Mouse (Mus musculus) forebrain, embryonic 16.5 days (tissue): ENCODE results near the gene Casq1. TPM values are rescaled to one million over a fixed set of nuclear protein-coding genes. Genes with fewer than 3 reads are reported as not detected.

Experiments used
- ATAC-seq: fragments of 200-750 bp; cut with Nextera tagmentation; 2 replicates; pipeline ENCODE4 v1.8.0; 2017; ENCODE audit warnings: mild to moderate bottlenecking, moderate library complexity
- H3K27ac ChIP-seq: fragments of 300-500 bp; sonication (generic); 2 replicates; pipeline ENCODE4 v1.5.1; 2014; ENCODE audit warnings: low read length, control low read depth
- H3K27me3 ChIP-seq: fragments of 300-500 bp; sonication (generic); replicated peaks from 2 replicates; pipeline ENCODE4 v1.6.1; 2014; ENCODE audit warnings: low read length; ENCODE audit not compliant: control insufficient read depth, insufficient read depth
- H3K36me3 ChIP-seq: fragments of 300-500 bp; sonication (generic); 2 replicates; pipeline ENCODE4 v1.6.1; 2014; ENCODE audit not compliant: control insufficient read depth, insufficient read depth
- H3K4me1 ChIP-seq: fragments of 300-500 bp; sonication (generic); replicated peaks from 2 replicates; pipeline ENCODE4 v1.6.1; 2014; ENCODE audit warnings: low read length; ENCODE audit not compliant: control insufficient read depth, insufficient read depth
- H3K4me2 ChIP-seq: fragments of 300-500 bp; sonication (generic); 2 replicates; pipeline ENCODE4 v1.6.1; 2014; ENCODE audit warnings: mild to moderate bottlenecking, low read length, control low read depth
- H3K4me3 ChIP-seq: fragments of 300-500 bp; sonication (generic); replicated peaks from 2 replicates; pipeline ENCODE4 v1.5.1; 2014; ENCODE audit warnings: mild to moderate bottlenecking, low read length, control low read depth
- H3K9ac ChIP-seq: fragments of 300-500 bp; sonication (generic); replicated peaks from 2 replicates; pipeline ENCODE4 v1.6.1; 2014; ENCODE audit warnings: low read depth, low read length, control low read depth
- H3K9me3 ChIP-seq: fragments of 300-500 bp; sonication (generic); 2 replicates; pipeline ENCODE4 v1.6.1; 2016; ENCODE audit warnings: low read length; ENCODE audit not compliant: control insufficient read depth
- WGBS: fragments of 180-500 bp; shearing (Covaris S2); extraction: QIAGEN DNeasy Blood & Tissue Kit; methylation state at CpG from one replicate; pipeline ENCODE4 v1.1.7; 2014; 5-methylcytosine and 5-hydroxymethylcytosine counted together
- polyA plus RNA-seq: library from polyadenylated mRNA; unstranded; fragments of >200 nt; fragmentation: Nextera tagmentation; extraction: Ambion mirVana; gene quantifications from 2 replicates; pipeline ENCODE4 v1.2.1, GENCODE M21; 2015

The Casq1 gene
- polyA plus RNA-seq, 1 experiment from 2014 or later = 4.7 TPM

DNA sequence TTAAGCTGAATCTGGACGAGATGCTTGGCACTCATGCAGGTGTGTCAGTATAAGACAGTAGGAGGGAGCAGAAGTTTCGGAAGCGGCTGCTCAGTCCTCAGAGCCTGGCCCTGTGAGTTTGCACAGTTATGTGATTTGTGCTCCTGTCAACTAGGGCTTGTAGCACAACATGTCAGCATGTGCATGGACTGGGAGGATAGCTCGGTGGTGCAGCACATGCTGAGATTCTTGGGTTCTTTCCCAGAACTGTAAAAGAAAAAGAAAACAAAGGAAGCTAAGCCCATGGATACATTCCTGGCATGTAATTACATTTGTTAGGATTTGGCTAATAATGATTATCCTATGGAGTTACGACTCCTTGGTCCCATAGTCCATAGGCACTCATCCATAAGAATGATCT, 46.5 kb downstream of the Casq1 start:
- Histone ChIP-seq H3K27me3 (no peaks in the 10 kb centered on the region), H3K9me3 (no peaks in the 10 kb centered on the region), H3K4me2 (no peak overlapping the region), H3K4me3 (no peak overlapping the region), H3K4me1 (peaks cover 8% of the 10 kb centered on the region), H3K27ac (no peak overlapping the region), H3K9ac (no peak overlapping the region), H3K36me3 (peaks cover 34% of the 10 kb centered on the region)
- 35% methylated on average over 5 of the region's 5 CpGs for WGBS
- ATAC-seq = peak; percentile 55; the same call in 1 of the 2 replicates

DNA sequence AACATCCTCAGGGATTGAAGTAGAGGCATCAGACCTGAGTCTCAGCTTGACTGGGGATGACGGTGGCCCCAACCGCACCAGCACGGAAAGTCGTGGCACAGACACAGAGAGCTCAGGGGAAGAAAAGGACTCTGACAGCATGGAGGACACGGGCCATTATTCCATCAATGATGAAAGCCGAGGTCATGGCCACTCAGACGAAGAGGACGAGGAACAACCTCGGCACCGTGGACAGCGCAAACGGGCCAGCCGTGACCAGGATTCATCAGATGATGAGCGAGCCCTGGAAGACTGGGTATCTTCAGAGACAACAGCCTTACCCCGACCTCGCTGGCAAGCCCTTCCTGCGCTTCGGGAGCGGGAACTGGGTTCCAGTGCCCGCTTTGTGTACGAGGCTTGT, 47.3 kb downstream of the Casq1 start:
- no peak overlapping the region for H3K9ac ChIP-seq

DNA sequence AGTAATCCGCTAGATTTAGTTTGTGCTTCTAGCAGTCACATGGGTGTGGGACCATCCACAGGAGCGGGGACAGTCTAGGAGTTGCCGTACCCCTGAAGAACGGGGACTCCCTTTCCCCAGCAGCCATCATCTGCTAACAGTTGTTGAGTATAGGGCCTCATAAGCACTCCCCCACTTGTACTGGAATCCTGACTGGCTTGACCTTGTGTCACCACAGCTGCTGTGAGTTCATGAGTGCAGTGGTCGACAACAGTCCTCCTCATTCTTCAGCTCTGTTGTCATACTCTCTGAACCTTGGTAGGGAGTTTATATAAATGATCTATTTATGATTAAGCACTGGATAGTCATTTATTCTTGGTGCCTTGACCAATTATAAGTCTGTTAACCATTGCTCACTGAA, 49.9 kb downstream of the Casq1 start:
- ATAC-seq = no peak
- Histone ChIP-seq H3K9ac (no peak overlapping the region), H3K4me2 (no peak overlapping the region), H3K4me3 (no peak overlapping the region), H3K36me3 (peaks cover 35% of the 10 kb centered on the region), H3K9me3 (no peaks in the 10 kb centered on the region), H3K4me1 (peaks cover 8% of the 10 kb centered on the region), H3K27me3 (no peaks in the 10 kb centered on the region), H3K27ac (no peak overlapping the region)
- 96% methylated on average over 5 of the region's 5 CpGs for WGBS

More for the DNA sequence above, 47.3 kb downstream of the Casq1 start:
- Histone ChIP-seq H3K4me3 (no peak overlapping the region), H3K4me1 (peaks cover 8% of the 10 kb centered on the region), H3K27ac (no peak overlapping the region; the same call in 1 of the 2 replicates), H3K9me3 (no peaks in the 10 kb centered on the region), H3K36me3 (peaks cover 31% of the 10 kb centered on the region), H3K4me2 (no peak overlapping the region), H3K27me3 (no peaks in the 10 kb centered on the region)
- WGBS = 92% methylated on average over 21 of the region's 21 CpGs
- no peak for ATAC-seq

DNA sequence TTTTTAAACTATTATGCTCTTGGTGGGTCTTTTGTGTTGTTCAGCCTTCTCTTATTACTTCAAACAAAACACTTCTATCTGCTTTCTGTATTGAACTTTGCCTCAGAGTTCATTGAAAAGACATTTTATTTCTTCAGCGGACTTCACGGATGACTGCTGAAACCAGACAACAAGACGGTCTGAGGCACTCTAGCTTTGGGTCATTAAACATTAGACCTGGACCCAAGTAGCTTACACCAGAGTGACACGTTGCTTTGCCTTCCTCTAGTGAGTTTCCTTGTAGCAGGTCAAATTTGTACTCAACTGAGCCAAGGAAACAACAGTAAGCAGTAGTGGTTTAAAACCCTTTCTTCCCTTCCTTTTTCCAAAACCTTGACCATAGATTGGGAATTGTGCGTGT, 51.8 kb downstream of the Casq1 start:
- no peaks in the 10 kb centered on the region for H3K27me3 ChIP-seq
- H3K27ac ChIP-seq = no peak overlapping the region
- ATAC-seq = no peak
- peaks cover 23% of the 10 kb centered on the region for H3K36me3 ChIP-seq
- no peak overlapping the region for H3K4me2 ChIP-seq
- 72% methylated on average over 5 of the region's 5 CpGs for WGBS
- H3K4me1 ChIP-seq = peaks cover 12% of the 10 kb centered on the region
- H3K4me3 ChIP-seq = no peak overlapping the region
- H3K9me3 ChIP-seq = no peaks in the 10 kb centered on the region
- H3K9ac ChIP-seq = no peak overlapping the region

DNA sequence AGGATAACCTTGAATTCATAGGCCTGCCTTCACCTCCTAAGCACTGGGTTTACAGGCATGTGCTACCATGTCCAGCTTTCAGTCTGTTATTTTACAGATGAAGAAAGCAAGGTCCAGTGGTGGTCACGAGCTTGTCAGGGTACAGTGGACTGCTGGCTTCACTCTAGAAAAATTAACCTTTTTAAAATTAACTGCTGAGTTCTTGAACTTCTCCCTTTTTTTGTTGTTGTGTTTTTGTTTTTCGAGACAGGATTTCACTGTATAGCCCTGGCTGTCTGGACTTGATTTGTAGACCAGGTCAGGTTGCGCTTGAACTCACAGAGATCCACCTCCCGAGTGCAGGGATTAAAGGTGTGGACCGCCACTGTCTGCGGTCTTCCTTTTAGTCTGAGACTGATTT, 56.7 kb downstream of the Casq1 start:
- Histone ChIP-seq H3K9me3 (no peaks in the 10 kb centered on the region), H3K4me2 (no peak overlapping the region), H3K9ac (no peak overlapping the region), H3K36me3 (peaks cover 13% of the 10 kb centered on the region), H3K27ac (no peak overlapping the region), H3K4me3 (no peak overlapping the region), H3K27me3 (no peaks in the 10 kb centered on the region), H3K4me1 (peaks cover 7% of the 10 kb centered on the region; the same call in 1 of the 2 replicates)
- ATAC-seq = no peak
- 94% methylated on average over 6 of the region's 6 CpGs for WGBS

DNA sequence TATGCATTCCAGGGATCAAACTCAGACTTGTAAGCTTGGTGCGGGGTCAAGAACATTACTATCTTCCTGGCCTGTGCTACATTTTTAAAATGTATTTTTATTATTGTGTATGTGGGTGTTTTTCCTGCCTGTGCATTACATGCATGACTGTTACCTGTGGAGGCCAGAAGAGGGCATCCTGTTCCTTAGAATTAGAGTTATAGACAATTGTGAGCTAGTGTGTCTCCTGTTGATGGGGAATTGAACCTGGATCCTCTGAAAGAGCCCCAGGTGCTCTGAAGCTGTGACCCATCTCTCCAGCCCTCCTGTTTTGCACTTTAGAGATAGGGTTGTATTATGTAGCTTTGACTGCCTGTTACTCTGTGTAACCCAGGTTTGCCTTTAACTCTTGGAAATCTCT, 57.7 kb downstream of the Casq1 start:
- Histone ChIP-seq H3K4me1 (peaks cover 7% of the 10 kb centered on the region; the same call in 1 of the 2 replicates), H3K27ac (no peak overlapping the region), H3K36me3 (peaks cover 10% of the 10 kb centered on the region), H3K4me2 (no peak overlapping the region), H3K9ac (no peak overlapping the region), H3K27me3 (no peaks in the 10 kb centered on the region), H3K9me3 (no peaks in the 10 kb centered on the region), H3K4me3 (no peak overlapping the region)
- peak; percentile 73 for ATAC-seq
- 95% methylated on average over 1 of the region's 1 CpGs for WGBS

DNA sequence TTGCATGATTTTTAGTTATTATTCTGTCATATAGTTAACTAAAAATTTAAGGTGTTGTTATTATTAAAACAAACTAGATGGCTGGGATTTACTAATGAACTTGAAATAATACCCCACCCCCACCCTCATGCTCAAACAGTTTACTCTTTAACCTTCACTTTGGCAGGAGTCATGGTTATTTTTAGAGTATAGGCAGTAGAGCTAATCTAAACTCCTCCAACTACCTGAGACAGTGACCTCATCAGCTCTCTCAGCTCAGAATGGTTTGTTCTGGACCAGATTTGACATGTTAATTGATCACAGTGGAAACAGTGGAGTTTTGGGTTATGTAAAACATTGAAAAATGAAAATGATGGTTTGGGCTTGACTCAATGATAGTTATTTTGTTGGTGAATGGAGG, 59.2 kb downstream of the Casq1 start:
- H3K27ac ChIP-seq = no peak overlapping the region
- H3K36me3 ChIP-seq = peaks cover 3% of the 10 kb centered on the region; the same call in 1 of the 2 replicates
- H3K4me1 ChIP-seq = peaks cover 7% of the 10 kb centered on the region; the same call in 1 of the 2 replicates
- ATAC-seq = no peak
- H3K27me3 ChIP-seq = no peaks in the 10 kb centered on the region
- H3K9me3 ChIP-seq = no peaks in the 10 kb centered on the region
- H3K4me3 ChIP-seq = no peak overlapping the region
- H3K9ac ChIP-seq = no peak overlapping the region
- no peak overlapping the region for H3K4me2 ChIP-seq

DNA sequence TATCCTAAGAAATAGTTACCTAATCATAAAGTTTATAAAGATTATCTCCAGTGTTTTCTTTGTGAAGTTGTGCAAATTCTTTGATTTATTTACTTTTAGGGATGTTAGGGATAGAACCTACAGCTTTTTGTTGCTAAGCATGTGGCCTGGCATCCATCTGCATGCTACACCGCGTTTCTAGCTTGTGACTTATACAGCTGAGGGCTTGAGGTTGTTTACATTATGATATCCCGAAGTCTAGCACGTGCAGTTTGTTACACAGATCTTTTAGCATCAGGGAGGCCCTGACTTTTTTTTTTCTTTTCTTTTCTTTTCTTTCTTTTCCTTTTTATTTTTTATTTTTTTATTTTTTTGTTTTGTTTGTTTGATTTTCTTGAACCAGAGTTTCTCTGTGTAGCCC, 59.7 kb downstream of the Casq1 start:
- Histone ChIP-seq H3K4me2 (no peak overlapping the region), H3K27ac (no peak overlapping the region), H3K9me3 (no peaks in the 10 kb centered on the region), H3K4me3 (no peak overlapping the region), H3K36me3 (peaks cover 7% of the 10 kb centered on the region; the same call in 1 of the 2 replicates), H3K4me1 (peaks cover 7% of the 10 kb centered on the region; the same call in 1 of the 2 replicates), H3K27me3 (no peaks in the 10 kb centered on the region), H3K9ac (no peak overlapping the region)
- no peak for ATAC-seq
- 78% methylated on average over 4 of the region's 4 CpGs for WGBS
